Mouse (Mus musculus) hindbrain, embryonic 14.5 days (tissue): ENCODE results near the gene Adprm. TPM values are rescaled to one million over a fixed set of nuclear protein-coding genes. Genes with fewer than 3 reads are reported as not detected.

ENCODE experiments used
- ATAC-seq: fragments of 200-750 bp; cut with Nextera tagmentation; 2 replicates; pipeline ENCODE4 v1.8.0; 2017; ENCODE audit warnings: moderate number of reproducible peaks, mild to moderate bottlenecking, moderate TSS enrichment, moderate library complexity; ENCODE audit not compliant: low FRiP score
- DNase-seq: peaks from one replicate; pipeline ENCODE4 v3.0.0-alpha.2; 2015; ENCODE audit warnings: low spot score
- H3K27ac ChIP-seq: fragments of 300-500 bp; sonication (generic); 2 replicates; pipeline ENCODE4 v1.5.1; 2014; ENCODE audit warnings: mild to moderate bottlenecking, moderate library complexity
- H3K27me3 ChIP-seq: fragments of 300-500 bp; sonication (generic); 2 replicates; pipeline ENCODE4 v1.6.1; 2014; ENCODE audit warnings: mild to moderate bottlenecking, low read length, mixed read lengths; ENCODE audit not compliant: control insufficient read depth, insufficient read depth
- H3K36me3 ChIP-seq: fragments of 300-500 bp; sonication (generic); replicated peaks from 2 replicates; pipeline ENCODE4 v1.6.1; 2014; ENCODE audit not compliant: control insufficient read depth, insufficient read depth
- H3K4me1 ChIP-seq: fragments of 300-500 bp; sonication (generic); replicated peaks from 2 replicates; pipeline ENCODE4 v1.6.1; 2014; ENCODE audit warnings: antibody characterized with exemption, low read length, mixed read lengths; ENCODE audit not compliant: control insufficient read depth, insufficient read depth
- H3K4me2 ChIP-seq: fragments of 300-500 bp; sonication (generic); replicated peaks from 2 replicates; pipeline ENCODE4 v1.6.1; 2014; ENCODE audit warnings: mild to moderate bottlenecking, moderate library complexity
- H3K4me3 ChIP-seq: fragments of 300-500 bp; sonication (generic); replicated peaks from 2 replicates; pipeline ENCODE4 v1.5.1; 2014; ENCODE audit warnings: mild to moderate bottlenecking, low read length
- H3K9ac ChIP-seq: fragments of 300-500 bp; sonication (generic); 2 replicates; pipeline ENCODE4 v1.6.1; 2014
- H3K9me3 ChIP-seq: fragments of 300-500 bp; sonication (generic); 2 replicates; pipeline ENCODE4 v1.6.1; 2016; ENCODE audit warnings: low read length; ENCODE audit not compliant: control insufficient read depth
- WGBS: fragments of 180-500 bp; shearing (Covaris S2); extraction: QIAGEN DNeasy Blood & Tissue Kit; methylation state at CpG from one replicate; pipeline ENCODE4 v1.1.7; 2014; 5-methylcytosine and 5-hydroxymethylcytosine counted together
- microRNA-seq: library from miRNA; unstranded; fragments of <30 nt; microRNA quantifications from one replicate; pipeline ENCODE4, GENCODE M21; 2016
- polyA plus RNA-seq: library from polyadenylated mRNA; unstranded; fragments of >200 nt; fragmentation: Nextera tagmentation; extraction: Ambion mirVana; gene quantifications from 2 replicates; pipeline ENCODE4 v1.2.1, GENCODE M21; 2014

The Adprm gene
- polyA plus RNA-seq, 1 experiment from 2014 or later, result 32.4 TPM

DNA sequence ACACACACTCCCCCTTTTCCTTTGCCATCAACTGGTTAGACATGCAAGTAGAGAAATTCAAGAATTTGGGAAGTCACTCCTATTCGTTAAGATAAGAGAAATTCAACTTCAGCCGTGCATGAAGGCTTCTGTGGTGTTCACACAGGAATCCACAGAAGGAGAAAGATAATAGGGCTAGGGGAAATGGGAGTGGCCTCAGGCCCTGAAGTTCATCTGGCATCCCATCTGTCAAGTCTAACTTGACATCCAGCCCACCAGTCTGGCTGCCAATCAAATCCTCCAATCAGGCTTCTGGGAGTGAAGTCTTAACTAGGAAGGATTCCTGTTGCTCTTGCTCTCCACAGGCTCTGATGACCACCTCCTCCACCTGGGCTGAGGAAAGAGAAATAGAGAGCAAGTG is 49.5 kb downstream of the Adprm start:
- Histone ChIP-seq H3K4me2 (no peak overlapping the region), H3K27ac (no peak overlapping the region), H3K4me3 (no peak overlapping the region), H3K36me3 (no peaks in the 10 kb centered on the region), H3K4me1 (peaks cover 26% of the 10 kb centered on the region), H3K9me3 (no peaks in the 10 kb centered on the region), H3K27me3 (no peaks in the 10 kb centered on the region), H3K9ac (no peak overlapping the region)
- 48% methylated on average over 2 of the region's 2 CpGs for WGBS
- no peak for ATAC-seq
- no peak for DNase-seq

DNA sequence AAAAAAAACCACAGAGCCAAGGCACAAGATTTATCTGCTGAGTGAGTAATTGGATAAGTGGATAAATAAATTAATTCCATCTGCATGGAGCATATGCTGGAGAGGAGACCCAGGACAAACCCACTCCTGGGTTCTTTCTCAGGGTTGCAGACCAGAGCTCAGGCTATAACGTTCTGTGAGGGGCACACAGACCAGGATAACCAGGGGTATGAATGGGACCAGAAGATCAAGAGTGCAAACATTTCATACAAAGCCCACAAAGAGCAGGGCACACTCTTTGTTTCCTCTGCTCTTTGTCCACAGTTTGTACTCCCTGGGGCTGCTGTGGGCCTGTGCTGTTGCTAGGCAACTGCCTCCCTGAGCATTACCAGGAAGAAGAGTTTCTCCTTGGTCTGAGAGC is 50.7 kb downstream of the Adprm start:
- Histone ChIP-seq H3K9ac (no peak overlapping the region), H3K9me3 (no peaks in the 10 kb centered on the region), H3K27ac (peak overlapping the region; percentile 52; the same call in 1 of the 2 replicates), H3K27me3 (no peaks in the 10 kb centered on the region), H3K4me1 (peaks cover 21% of the 10 kb centered on the region), H3K4me2 (no peak overlapping the region), H3K36me3 (no peaks in the 10 kb centered on the region), H3K4me3 (no peak overlapping the region)
- ATAC-seq (0 out of 2 replicates have a peak, but pooled peaks have one; percentile 41), DNase-seq (no peak)
- WGBS, result 10% methylated on average over 1 of the region's 1 CpGs

DNA sequence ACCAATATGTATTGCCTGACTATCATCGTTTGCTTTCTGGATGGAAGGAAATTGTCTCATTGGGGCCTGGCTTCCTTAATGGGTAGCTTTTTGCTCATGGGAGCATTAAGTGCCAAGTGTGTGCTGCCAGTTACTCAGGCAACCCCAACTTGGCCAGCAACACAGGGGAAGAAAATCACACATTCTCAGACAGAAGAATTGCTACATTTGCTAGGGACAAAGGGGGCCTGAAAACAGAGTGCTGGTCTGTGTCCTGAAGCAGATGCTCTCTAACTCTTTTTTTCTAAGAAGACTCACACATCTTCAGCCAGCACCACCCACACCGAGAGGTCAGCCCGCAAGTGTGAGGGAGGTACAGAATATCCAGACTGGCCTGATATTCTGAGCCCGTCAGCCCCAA is 51.7 kb downstream of the Adprm start:
- Histone ChIP-seq H3K9me3 (no peaks in the 10 kb centered on the region), H3K4me1 (peaks cover 21% of the 10 kb centered on the region), H3K4me3 (no peak overlapping the region), H3K27me3 (no peaks in the 10 kb centered on the region), H3K9ac (no peak overlapping the region), H3K27ac (peak overlapping the region; percentile 52; the same call in 1 of the 2 replicates), H3K36me3 (no peaks in the 10 kb centered on the region), H3K4me2 (no peak overlapping the region)
- WGBS, result 57% methylated on average over 4 of the region's 4 CpGs
- ATAC-seq (peak; percentile 50; the same call in 1 of the 2 replicates), DNase-seq (no peak)

DNA sequence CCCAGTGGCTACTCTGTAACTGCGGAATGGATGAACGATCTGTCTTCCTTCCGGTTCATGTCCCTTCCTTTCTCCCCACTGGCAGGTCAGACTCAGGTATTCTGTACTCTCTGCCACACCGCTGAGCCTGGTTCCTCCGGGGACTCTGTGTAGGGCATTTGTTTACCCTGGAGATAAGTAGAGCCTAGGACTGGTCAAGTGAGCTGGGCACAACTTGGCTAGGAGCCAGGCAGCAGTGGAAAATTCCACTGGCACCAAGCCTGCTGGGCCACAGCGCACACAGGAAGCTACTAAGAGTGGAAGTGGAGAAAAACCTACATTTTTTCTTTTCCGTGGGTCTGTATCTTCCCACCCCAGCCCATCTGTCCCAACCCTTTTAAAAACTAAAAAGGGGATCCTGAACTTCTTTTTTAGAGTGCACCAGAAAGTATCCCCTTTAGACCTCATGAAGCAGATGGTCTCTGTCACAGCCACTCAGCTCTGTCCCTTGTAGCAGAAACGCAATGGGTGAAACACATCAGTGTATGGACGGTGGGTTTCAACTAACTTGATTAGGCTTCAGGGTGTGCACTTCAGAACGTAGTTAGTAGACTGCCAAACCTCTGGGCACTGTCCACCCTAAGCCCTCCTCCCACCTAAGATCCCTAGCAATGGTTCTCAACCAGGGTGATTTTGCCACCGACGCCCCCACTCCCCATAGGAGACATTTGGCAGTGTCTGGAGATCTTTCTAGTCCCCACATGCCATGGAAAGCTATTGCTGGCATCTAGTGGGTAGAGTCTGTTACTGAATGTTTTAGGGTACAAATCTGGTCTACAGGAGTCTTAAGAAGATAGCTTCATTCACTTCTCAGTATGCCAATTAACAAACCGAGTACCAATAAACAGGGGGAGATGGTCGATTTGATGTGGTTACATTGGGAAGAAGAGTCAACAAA is 53.7 kb downstream of the Adprm start:
- no peak for DNase-seq
- H3K27me3 ChIP-seq, result no peaks in the 10 kb centered on the region
- peaks cover 21% of the 10 kb centered on the region for H3K4me1 ChIP-seq
- no peak overlapping the region for H3K27ac ChIP-seq
- no peak overlapping the region for H3K4me2 ChIP-seq
- H3K4me3 ChIP-seq, result no peak overlapping the region
- H3K9ac ChIP-seq, result no peak overlapping the region
- WGBS, result 77% methylated on average over 14 of the region's 14 CpGs
- no peaks in the 10 kb centered on the region for H3K9me3 ChIP-seq
- no peaks in the 10 kb centered on the region for H3K36me3 ChIP-seq
- ATAC-seq, result peak; percentile 26; the same call in 1 of the 2 replicates

DNA sequence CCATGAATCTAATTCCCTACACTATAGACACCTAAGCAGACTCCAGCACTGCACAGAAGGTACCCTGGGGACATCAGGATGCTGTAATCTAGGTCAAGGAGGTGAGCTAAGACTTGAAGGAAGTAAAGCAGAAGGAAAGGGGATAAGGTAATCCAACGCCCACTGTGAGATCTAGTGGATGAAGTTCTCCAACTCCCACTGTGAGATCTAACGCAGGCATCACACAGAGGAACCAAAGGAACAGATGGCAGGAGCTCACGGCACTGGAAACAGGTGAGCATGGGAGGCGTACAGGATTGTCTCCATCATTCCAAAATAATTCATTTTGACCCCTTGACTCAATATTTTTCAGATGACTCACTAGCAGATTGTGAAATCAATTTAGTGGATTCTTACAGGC is 55.9 kb downstream of the Adprm start:
- no peak for ATAC-seq
- Histone ChIP-seq H3K27ac (no peak overlapping the region), H3K27me3 (no peaks in the 10 kb centered on the region), H3K4me1 (peaks cover 10% of the 10 kb centered on the region), H3K4me3 (no peak overlapping the region), H3K9me3 (no peaks in the 10 kb centered on the region), H3K36me3 (no peaks in the 10 kb centered on the region), H3K9ac (no peak overlapping the region), H3K4me2 (no peak overlapping the region)
- 75% methylated on average over 4 of the region's 4 CpGs for WGBS
- no peak for DNase-seq

DNA sequence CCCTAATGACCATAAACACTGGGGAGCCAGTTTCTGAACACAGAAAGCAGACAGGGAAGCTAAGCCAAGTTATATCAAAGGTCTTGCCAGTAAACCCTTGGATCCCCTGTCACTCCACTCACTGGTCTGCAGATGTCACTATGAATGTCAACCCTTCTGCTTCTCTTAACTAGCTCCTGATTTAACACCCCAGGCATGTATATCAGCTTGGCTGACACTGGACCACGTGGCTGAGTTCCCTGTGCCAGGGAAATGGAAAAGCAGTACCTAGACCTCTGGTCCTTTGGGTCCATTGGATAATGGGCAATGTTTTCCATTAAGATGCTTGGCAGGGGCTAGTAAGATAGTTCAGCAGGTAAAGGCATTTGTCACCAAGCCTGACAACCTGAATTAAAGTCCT is 58.7 kb downstream of the Adprm start:
- no peak overlapping the region for H3K9ac ChIP-seq
- no peaks in the 10 kb centered on the region for H3K36me3 ChIP-seq
- no peak for ATAC-seq
- 0 out of 2 replicates have a peak, but pooled peaks cover 3% of the 10 kb centered on the region for H3K4me1 ChIP-seq
- no peak for DNase-seq
- H3K9me3 ChIP-seq, result no peaks in the 10 kb centered on the region
- H3K4me3 ChIP-seq, result no peak overlapping the region
- no peak overlapping the region for H3K27ac ChIP-seq
- 56% methylated on average over 1 of the region's 1 CpGs for WGBS
- H3K4me2 ChIP-seq, result no peak overlapping the region
- no peaks in the 10 kb centered on the region for H3K27me3 ChIP-seq

DNA sequence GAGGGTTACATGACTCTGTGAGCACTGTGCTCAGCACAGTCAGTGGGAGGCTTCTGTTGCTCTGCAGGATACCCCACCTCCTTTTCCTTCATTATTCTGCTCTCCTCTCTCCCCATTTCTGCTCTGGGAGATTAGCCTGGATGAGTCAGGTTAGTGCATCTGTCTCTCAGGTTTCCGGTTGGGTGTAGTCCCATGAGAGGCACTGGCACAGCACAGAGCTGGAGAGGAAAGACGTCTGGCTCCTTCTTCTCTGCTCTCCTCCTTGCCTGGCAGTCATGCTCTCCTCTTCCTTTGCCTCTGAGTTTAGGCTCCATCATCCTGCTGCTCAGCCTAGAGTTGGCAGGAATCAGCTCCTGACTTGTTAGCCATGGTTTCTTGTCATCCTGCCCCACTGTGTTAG is 60.2 kb downstream of the Adprm start:
- Histone ChIP-seq H3K27me3 (no peaks in the 10 kb centered on the region), H3K36me3 (no peaks in the 10 kb centered on the region), H3K9me3 (no peaks in the 10 kb centered on the region), H3K4me3 (no peak overlapping the region), H3K4me1 (no peaks in the 10 kb centered on the region), H3K4me2 (no peak overlapping the region), H3K27ac (no peak overlapping the region), H3K9ac (no peak overlapping the region)
- ATAC-seq, result no peak
- WGBS, result 84% methylated on average over 2 of the region's 2 CpGs
- DNase-seq, result no peak

Small RNA genes within 50 kb of the gene (microRNA-seq; reads per million reads assigned to microRNA genes)
- gene Mir6923, result not detected

Other genes starting within 250 kb of the Adprm start
- gene Pirt, start 140.6 kb downstream of the Adprm start, polyA plus RNA-seq, result 1.2 and 1.6 TPM in 2 replicates
- not detected in 2 replicates for gene Tmem238l, start 96.0 kb downstream of the Adprm start, polyA plus RNA-seq
- 0.59 and 1.1 TPM in 2 replicates for gene Tmem220, start 27.4 kb downstream of the Adprm start, polyA plus RNA-seq
- gene Sco1, start 76 bp upstream of the Adprm start, polyA plus RNA-seq, result 10.2 and 11.7 TPM in 2 replicates
- gene Myh3, start 25.7 kb upstream of the Adprm start, polyA plus RNA-seq, result 0.17 and 0.23 TPM in 2 replicates
- 0.30 and 0.43 TPM in 2 replicates for gene Myh2, start 118.4 kb upstream of the Adprm start, polyA plus RNA-seq
- gene Myh1, start 147.5 kb upstream of the Adprm start, polyA plus RNA-seq, result 0.13 and 0.18 TPM in 2 replicates
- not detected in 2 replicates for gene Myh4, start 185.4 kb upstream of the Adprm start, polyA plus RNA-seq
- gene Myh8, start 224.5 kb upstream of the Adprm start, polyA plus RNA-seq, result 0.72 and 1.1 TPM in 2 replicates